Mouse (Mus musculus): ENCODE measurements at regions not wholly inside any gene's neighbourhood (a gene's known extent, or its start where the extent isn't known, plus 50 kb on each side); places are given as distances from the start of the nearest gene placed in this dataset.

DNA sequence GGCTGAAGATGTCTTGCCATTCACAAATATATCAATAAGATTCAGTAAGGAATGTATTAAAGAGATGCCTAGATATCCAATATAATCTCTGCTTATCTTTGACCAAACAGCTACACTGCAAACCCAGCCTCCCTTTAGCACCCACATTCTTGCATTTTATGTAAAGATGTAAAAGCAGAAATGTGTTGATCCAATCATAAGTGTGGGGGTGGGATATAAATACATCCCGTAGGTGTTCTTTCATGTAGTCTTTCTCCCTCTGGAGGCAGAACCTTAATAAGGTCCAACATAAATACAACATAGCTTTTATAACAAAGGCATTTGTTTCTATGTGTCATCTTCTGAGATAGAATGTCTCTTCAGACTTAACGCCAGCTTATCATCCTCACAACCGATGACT is 637.1 kb upstream of the Flrt2 start:
- 87% methylated on average over 3 of the region's 3 CpGs for WGBS
- ATAC-seq (ENCODE audit: low FRiP score, low read depth) = no peak
- Histone ChIP-seq H3K27me3 (no peaks in the 10 kb centered on the region), H3K4me3 (no peak overlapping the region), H3K9ac (replicated peaks) (no peak overlapping the region), H3K27ac (replicated peaks) (no peak overlapping the region), H3K4me1 (no peaks in the 10 kb centered on the region), H3K9me3 (no peaks in the 10 kb centered on the region), H3K36me3 (no peaks in the 10 kb centered on the region), H3K4me2 (replicated peaks) (no peak overlapping the region)

- ATAC-seq (ENCODE audit: low FRiP score, low read depth) = peak; percentile 38; the same call in 1 of the 2 replicates
These were observed 635.1 kb upstream of the Flrt2 start for GRCm38 (mm10) chr12:95056926-95057325.

DNA sequence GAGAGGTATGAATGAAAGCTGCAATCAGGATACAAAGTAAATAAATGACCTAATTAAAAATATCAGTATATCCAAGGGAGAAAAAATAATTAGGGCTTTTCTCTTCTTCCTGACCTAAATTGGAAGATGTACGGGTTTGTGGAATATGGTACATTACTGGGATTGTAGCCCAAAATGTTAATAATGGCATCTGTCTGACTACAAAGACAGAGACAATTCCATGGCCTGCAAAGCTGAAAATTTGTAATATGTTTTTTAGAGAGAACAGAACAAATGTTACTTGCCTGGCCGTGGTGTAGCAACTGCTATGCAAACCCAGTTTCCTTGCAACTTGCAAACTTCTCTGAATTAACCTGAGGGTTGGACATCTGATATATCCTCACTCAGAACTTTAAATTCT is 632.6 kb upstream of the Flrt2 start:
- Histone ChIP-seq H3K27ac (replicated peaks) (no peak overlapping the region), H3K4me3 (no peak overlapping the region)

More at GRCm38 (mm10) chr12:95056926-95057325, 635.1 kb upstream of the Flrt2 start:
- no peaks in the 10 kb centered on the region for H3K4me1 ChIP-seq
- no peak overlapping the region for H3K27ac ChIP-seq (replicated peaks)
- 63% methylated on average over 7 of the region's 7 CpGs for WGBS
- H3K36me3 ChIP-seq = no peaks in the 10 kb centered on the region
- H3K4me2 ChIP-seq (replicated peaks) = no peak overlapping the region
- no peaks in the 10 kb centered on the region for H3K9me3 ChIP-seq
- no peak overlapping the region for H3K9ac ChIP-seq (replicated peaks)
- H3K27me3 ChIP-seq = no peaks in the 10 kb centered on the region
- no peak overlapping the region for H3K4me3 ChIP-seq

GRCm38 (mm10) chr12:95072307-95072706 is 619.7 kb upstream of the Flrt2 start:
- no peak for ATAC-seq (ENCODE audit: low FRiP score, low read depth)

More for the DNA sequence above, 632.6 kb upstream of the Flrt2 start:
- Histone ChIP-seq H3K36me3 (no peaks in the 10 kb centered on the region), H3K9me3 (no peaks in the 10 kb centered on the region), H3K4me2 (replicated peaks) (no peak overlapping the region), H3K4me1 (no peaks in the 10 kb centered on the region), H3K9ac (replicated peaks) (no peak overlapping the region), H3K27me3 (no peaks in the 10 kb centered on the region)
- ATAC-seq (ENCODE audit: low FRiP score, low read depth) = no peak
- 91% methylated on average over 2 of the region's 2 CpGs for WGBS

DNA sequence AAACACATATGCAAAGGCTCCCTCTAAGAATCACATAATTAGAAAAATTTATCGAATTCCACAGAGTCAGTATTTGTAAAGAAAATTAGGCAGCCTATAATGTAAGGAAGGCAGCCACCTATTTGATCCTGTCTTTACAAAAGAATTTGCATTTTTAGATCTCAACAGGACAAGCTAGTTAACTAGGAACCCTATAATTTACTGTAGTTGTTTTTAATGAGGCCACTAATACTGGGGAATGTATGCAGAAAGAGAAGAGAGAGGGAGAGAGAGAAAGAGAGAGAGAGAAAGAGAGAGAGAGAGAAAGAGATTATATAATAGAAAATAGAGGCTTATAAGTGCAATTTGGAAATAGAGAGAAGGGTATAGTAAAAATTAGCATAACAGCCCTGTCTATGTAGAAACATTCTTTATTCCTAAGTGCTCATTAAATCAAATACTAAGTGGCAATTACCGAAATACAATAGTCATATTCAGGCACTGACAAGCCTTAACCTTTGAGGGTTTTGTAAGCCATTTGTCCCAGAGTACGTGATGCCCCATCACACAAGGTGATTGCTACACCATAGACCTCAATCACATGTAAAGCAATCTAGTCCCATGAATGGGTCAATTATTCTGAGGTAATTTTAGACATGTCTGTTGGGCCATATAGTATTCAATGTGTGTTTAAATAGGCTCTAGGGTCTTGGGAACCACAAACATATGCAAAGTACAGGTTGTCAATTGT is 572.6 kb upstream of the Flrt2 start:
- Histone ChIP-seq H3K4me2 (replicated peaks) (no peak overlapping the region), H3K9me3 (no peaks in the 10 kb centered on the region), H3K27ac (replicated peaks) (no peak overlapping the region), H3K27me3 (no peaks in the 10 kb centered on the region), H3K4me3 (no peak overlapping the region), H3K9ac (replicated peaks) (no peak overlapping the region), H3K4me1 (no peaks in the 10 kb centered on the region), H3K36me3 (no peaks in the 10 kb centered on the region)
- 74% methylated on average over 3 of the region's 3 CpGs for WGBS
- ATAC-seq (ENCODE audit: low FRiP score, low read depth) = peak; percentile 68; the same call in 1 of the 2 replicates

More at GRCm38 (mm10) chr12:95072307-95072706, 619.7 kb upstream of the Flrt2 start:
- no peak overlapping the region for H3K27ac ChIP-seq (replicated peaks)
- no peak overlapping the region for H3K9ac ChIP-seq (replicated peaks)
- no peaks in the 10 kb centered on the region for H3K9me3 ChIP-seq
- no peaks in the 10 kb centered on the region for H3K27me3 ChIP-seq
- 83% methylated on average over 2 of the region's 2 CpGs for WGBS
- no peak overlapping the region for H3K4me3 ChIP-seq
- no peak overlapping the region for H3K4me2 ChIP-seq (replicated peaks)
- H3K36me3 ChIP-seq = no peaks in the 10 kb centered on the region
- no peaks in the 10 kb centered on the region for H3K4me1 ChIP-seq

DNA sequence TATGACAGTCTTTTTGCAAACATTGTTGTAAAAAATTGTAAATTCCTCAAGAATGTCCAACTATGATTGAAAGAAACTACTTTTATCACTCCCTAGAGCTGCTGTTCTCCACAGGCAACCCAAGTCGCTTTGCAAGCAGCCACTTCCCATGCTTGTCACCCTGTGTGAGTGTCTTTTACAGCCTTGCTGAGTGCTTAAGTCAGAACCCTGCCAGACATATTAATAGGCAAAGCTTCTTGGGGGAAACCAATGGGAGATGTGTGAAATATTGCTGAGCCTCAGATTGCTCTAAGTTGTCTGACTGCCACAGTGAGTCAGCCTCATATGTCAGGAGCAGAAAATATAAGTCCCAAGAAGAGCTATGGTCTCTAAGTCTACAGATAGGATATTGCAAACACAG is 559.2 kb upstream of the Flrt2 start:
- WGBS = 67% methylated on average over 1 of the region's 1 CpGs
- H3K4me2 ChIP-seq (replicated peaks) = no peak overlapping the region
- no peaks in the 10 kb centered on the region for H3K36me3 ChIP-seq
- no peak overlapping the region for H3K4me3 ChIP-seq
- H3K9ac ChIP-seq (replicated peaks) = no peak overlapping the region
- H3K27ac ChIP-seq (replicated peaks) = no peak overlapping the region
- H3K4me1 ChIP-seq = no peaks in the 10 kb centered on the region
- ATAC-seq (ENCODE audit: low FRiP score, low read depth) = no peak
- H3K9me3 ChIP-seq = no peaks in the 10 kb centered on the region
- no peaks in the 10 kb centered on the region for H3K27me3 ChIP-seq

GRCm38 (mm10) chr12:95133482-95133881 is 558.5 kb upstream of the Flrt2 start:
- Histone ChIP-seq H3K4me1 (no peaks in the 10 kb centered on the region), H3K4me3 (no peak overlapping the region), H3K9ac (replicated peaks) (no peak overlapping the region), H3K27ac (replicated peaks) (no peak overlapping the region), H3K4me2 (replicated peaks) (no peak overlapping the region), H3K9me3 (no peaks in the 10 kb centered on the region), H3K27me3 (no peaks in the 10 kb centered on the region), H3K36me3 (no peaks in the 10 kb centered on the region)
- WGBS = 87% methylated on average over 4 of the region's 4 CpGs
- ATAC-seq (ENCODE audit: low FRiP score, low read depth) = no peak

DNA sequence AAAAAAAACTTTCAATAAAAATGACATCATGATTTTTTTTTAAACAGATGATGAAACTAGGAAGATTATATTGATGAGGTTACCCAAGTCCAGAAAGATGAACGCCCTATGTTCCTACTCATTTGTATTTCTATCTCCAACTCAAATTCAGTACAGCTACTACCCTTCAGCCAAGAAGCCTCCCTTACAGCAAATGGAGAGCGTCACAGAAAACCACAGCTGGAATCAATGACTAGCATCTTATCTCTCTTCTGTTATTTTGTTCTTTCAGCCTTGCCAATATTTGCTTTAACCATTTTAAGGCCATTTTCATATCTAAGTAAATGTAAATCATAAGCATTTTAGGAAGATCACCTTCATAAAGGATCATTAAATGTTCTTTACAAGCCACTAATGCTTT is 553.9 kb upstream of the Flrt2 start:
- no peaks in the 10 kb centered on the region for H3K9me3 ChIP-seq
- H3K4me2 ChIP-seq (replicated peaks) = no peak overlapping the region
- no peaks in the 10 kb centered on the region for H3K27me3 ChIP-seq
- no peak overlapping the region for H3K4me3 ChIP-seq
- no peaks in the 10 kb centered on the region for H3K4me1 ChIP-seq
- WGBS = 92% methylated on average over 2 of the region's 2 CpGs
- no peak overlapping the region for H3K9ac ChIP-seq (replicated peaks)
- H3K36me3 ChIP-seq = no peaks in the 10 kb centered on the region
- no peak for ATAC-seq (ENCODE audit: low FRiP score, low read depth)
- no peak overlapping the region for H3K27ac ChIP-seq (replicated peaks)

GRCm38 (mm10) chr12:95171051-95171450 is 521.0 kb upstream of the Flrt2 start:
- Histone ChIP-seq H3K9ac (replicated peaks) (no peak overlapping the region), H3K4me1 (no peaks in the 10 kb centered on the region), H3K4me3 (no peak overlapping the region), H3K4me2 (replicated peaks) (no peak overlapping the region), H3K27me3 (no peaks in the 10 kb centered on the region), H3K27ac (replicated peaks) (no peak overlapping the region), H3K9me3 (no peaks in the 10 kb centered on the region), H3K36me3 (no peaks in the 10 kb centered on the region)
- ATAC-seq (ENCODE audit: low FRiP score, low read depth) = no peak
- 73% methylated on average over 2 of the region's 2 CpGs for WGBS

GRCm38 (mm10) chr12:95173810-95174402 is 518.1 kb upstream of the Flrt2 start:
- no peaks in the 10 kb centered on the region for H3K36me3 ChIP-seq
- WGBS = 34% methylated on average over 1 of the region's 1 CpGs
- H3K9ac ChIP-seq (replicated peaks) = no peak overlapping the region
- H3K4me3 ChIP-seq = no peak overlapping the region
- H3K27ac ChIP-seq (replicated peaks) = no peak overlapping the region
- no peaks in the 10 kb centered on the region for H3K9me3 ChIP-seq
- H3K27me3 ChIP-seq = no peaks in the 10 kb centered on the region
- ATAC-seq (ENCODE audit: low FRiP score, low read depth) = peak; percentile 77; the same call in 1 of the 2 replicates
- H3K4me1 ChIP-seq = no peaks in the 10 kb centered on the region
- no peak overlapping the region for H3K4me2 ChIP-seq (replicated peaks)

GRCm38 (mm10) chr12:95202486-95202885 is 489.5 kb upstream of the Flrt2 start:
- H3K36me3 ChIP-seq = no peaks in the 10 kb centered on the region
- H3K9ac ChIP-seq (replicated peaks) = no peak overlapping the region
- no peak for ATAC-seq (ENCODE audit: low FRiP score, low read depth)
- H3K27ac ChIP-seq (replicated peaks) = no peak overlapping the region
- WGBS = 92% methylated on average over 8 of the region's 8 CpGs
- no peak overlapping the region for H3K4me3 ChIP-seq
- no peaks in the 10 kb centered on the region for H3K4me1 ChIP-seq
- H3K27me3 ChIP-seq = no peaks in the 10 kb centered on the region
- H3K9me3 ChIP-seq = no peaks in the 10 kb centered on the region
- H3K4me2 ChIP-seq (replicated peaks) = no peak overlapping the region

GRCm38 (mm10) chr12:95205081-95205480 is 486.9 kb upstream of the Flrt2 start:
- Histone ChIP-seq H3K27me3 (no peaks in the 10 kb centered on the region), H3K9ac (replicated peaks) (no peak overlapping the region), H3K4me2 (replicated peaks) (no peak overlapping the region), H3K9me3 (no peaks in the 10 kb centered on the region), H3K4me1 (no peaks in the 10 kb centered on the region), H3K36me3 (no peaks in the 10 kb centered on the region), H3K4me3 (no peak overlapping the region), H3K27ac (replicated peaks) (no peak overlapping the region)
- 74% methylated on average over 3 of the region's 3 CpGs for WGBS
- ATAC-seq (ENCODE audit: low FRiP score, low read depth) = no peak

Data from midbrain, embryonic 12.5 days (tissue).